19 mouse cellular contexts compared by ENCODE assay signal in genomic region chr11:89818594-89818993, GRCm38 (mm10). TPM values are rescaled to one million over a fixed set of nuclear protein-coding genes. Genes with fewer than 3 reads are reported as not detected.
DNase-seq lines count a peak whose midpoint lies in the region; ATAC-seq and TF ChIP-seq lines count a peak whose summit lies in the region.
"Had no signal": no experiment of that assay in that cellular context is flagged by ENCODE, and none has a peak within 500 bp of the region (broad histone marks: within the 10 kb centered on the region; RNA-seq: fewer than 3 reads in every experiment).

No protein-coding gene starts in this region.

- TF ChIP-seq CTCF in forebrain, postnatal 0 days (IDR thresholded peaks at IDR 0.05; ENCODE audit: low read depth): no peak

- H3K9me3 ChIP-seq in forebrain, postnatal 0 days (ENCODE audit: low read length): no peaks in the 10 kb centered on the region
- H3K9me3 ChIP-seq in forebrain, embryonic 11.5 days (ENCODE audit: control insufficient read depth, low read length): no peaks in the 10 kb centered on the region
- no peaks in the 10 kb centered on the region for H3K9me3 ChIP-seq in lung, embryonic 15.5 days
- H3K9me3 ChIP-seq: heart, embryonic 13.5 days; limb, embryonic 12.5 days; liver, embryonic 15.5 days had no signal

- H3K27me3 ChIP-seq in forebrain, postnatal 0 days (ENCODE audit: insufficient read depth, low read length): no peaks in the 10 kb centered on the region; the same call in 1 of the 2 replicates
- no peaks in the 10 kb centered on the region for H3K27me3 ChIP-seq in forebrain, embryonic 11.5 days (ENCODE audit: control insufficient read depth, insufficient read depth, low read length)
- no peaks in the 10 kb centered on the region for H3K27me3 ChIP-seq in lung, embryonic 15.5 days
- H3K27me3 ChIP-seq: heart, embryonic 13.5 days; limb, embryonic 12.5 days; liver, embryonic 15.5 days had no signal

- H3K36me3 ChIP-seq in forebrain, postnatal 0 days (ENCODE audit: insufficient read depth): no peaks in the 10 kb centered on the region
- no peaks in the 10 kb centered on the region for H3K36me3 ChIP-seq in forebrain, embryonic 11.5 days (ENCODE audit: control insufficient read depth, insufficient read depth, low read length)
- no peaks in the 10 kb centered on the region for H3K36me3 ChIP-seq in lung, embryonic 15.5 days
- H3K36me3 ChIP-seq: heart, embryonic 13.5 days; limb, embryonic 12.5 days; liver, embryonic 15.5 days had no signal

- no peak overlapping the region for H3K27ac ChIP-seq in forebrain, postnatal 0 days (ENCODE audit: low read depth, low read length)
- no peak overlapping the region for H3K27ac ChIP-seq in forebrain, embryonic 11.5 days (ENCODE audit: low read depth, low read length)
- peak overlapping the region; percentile 77 for H3K27ac ChIP-seq in lung, embryonic 15.5 days
- H3K27ac ChIP-seq: heart, embryonic 13.5 days; left cerebral cortex, adult 2 months; limb, embryonic 12.5 days; liver, embryonic 15.5 days had no signal

- no peak overlapping the region for H3K4me2 ChIP-seq in forebrain, postnatal 0 days (ENCODE audit: low read depth)
- no peak overlapping the region for H3K4me2 ChIP-seq in forebrain, embryonic 11.5 days (ENCODE audit: low read depth, low read length, severe bottlenecking)
- H3K4me2 ChIP-seq in lung, embryonic 15.5 days: no peak overlapping the region
- H3K4me2 ChIP-seq: heart, embryonic 13.5 days; limb, embryonic 12.5 days; liver, embryonic 15.5 days had no signal

- WGBS in forebrain, postnatal 0 days: 15% methylated on average over 4 of the region's 4 CpGs
- 15% methylated on average over 4 of the region's 4 CpGs for WGBS in forebrain, embryonic 11.5 days
- WGBS in lung, embryonic 15.5 days: 38% methylated on average over 4 of the region's 4 CpGs

- DNase-seq in forebrain, postnatal 0 days: no peak
- no peak for DNase-seq in forebrain, embryonic 11.5 days (ENCODE audit: low spot score)
- DNase-seq in retina, postnatal 1 day: peak; percentile 37
- DNase-seq in retina, embryonic 14.5 days (ENCODE audit: low spot score): no peak
- DNase-seq in testis, postnatal 10 days (ENCODE audit: low spot score): no peak
- DNase-seq in gastrocnemius, adult 18-20 months (ENCODE audit: low spot score): no peak
- no peak for DNase-seq in frontal cortex, postnatal 25 days (ENCODE audit: low spot score in 2 of 2)
- DNase-seq: cerebellum, postnatal 10 days; kidney, postnatal 10 days; right cerebral cortex, postnatal 14 days had no signal

- H3K4me1 ChIP-seq in forebrain, postnatal 0 days (ENCODE audit: insufficient read depth): no peaks in the 10 kb centered on the region
- no peaks in the 10 kb centered on the region for H3K4me1 ChIP-seq in forebrain, embryonic 11.5 days (replicated peaks; ENCODE audit: control insufficient read depth, insufficient read depth, low read length)
- 0 out of 2 replicates have a peak, but pooled peaks cover 7% of the 10 kb centered on the region for H3K4me1 ChIP-seq in lung, embryonic 15.5 days
- H3K4me1 ChIP-seq: limb, embryonic 12.5 days; liver, embryonic 15.5 days had no signal

- no peak overlapping the region for H3K9ac ChIP-seq in forebrain, postnatal 0 days
- H3K9ac ChIP-seq in forebrain, embryonic 11.5 days (ENCODE audit: low read length): no peak overlapping the region
- H3K9ac ChIP-seq in lung, embryonic 15.5 days: no peak overlapping the region
- H3K9ac ChIP-seq: heart, embryonic 13.5 days; limb, embryonic 12.5 days; liver, embryonic 15.5 days had no signal

- H3K4me3 ChIP-seq in forebrain, postnatal 0 days (ENCODE audit: low read depth, low read length): no peak overlapping the region
- no peak overlapping the region for H3K4me3 ChIP-seq in forebrain, embryonic 11.5 days (ENCODE audit: low read depth, low read length)
- H3K4me3 ChIP-seq in lung, embryonic 15.5 days: no peak overlapping the region
- H3K4me3 ChIP-seq: heart, embryonic 13.5 days; left cerebral cortex, adult 2 months; limb, embryonic 12.5 days; liver, embryonic 15.5 days had no signal

- peak; percentile 47 for ATAC-seq in forebrain, postnatal 0 days
- ATAC-seq in forebrain, embryonic 11.5 days (replicated peaks; ENCODE audit: low FRiP score): no peak
- ATAC-seq in lung, embryonic 15.5 days (ENCODE audit: borderline replicate concordance, extremely low read depth, low FRiP score, low TSS enrichment): peak; percentile 95
- ATAC-seq: intestine, embryonic 16.5 days had no signal

RNA-seq across cellular contexts. Expression of gene Ankfn1, which starts 41.1 kb away (rescaled TPM):
- 10.2 and 22.5 TPM in 2 replicates for total RNA-seq in forebrain, postnatal 0 days (2014; rRNA removed)
- 1.8 and 3.9 TPM in 2 replicates for polyA plus RNA-seq in forebrain, postnatal 0 days (2015; fragmentation: Nextera tagmentation; extraction: Ambion mirVana)
- polyA plus RNA-seq in forebrain, embryonic 11.5 days (2014; fragmentation: Nextera tagmentation; extraction: Ambion mirVana): 3.7 and 4.4 TPM in 2 replicates
- 1.5 and 1.8 TPM in 2 replicates for polyA plus RNA-seq in lung, embryonic 15.5 days (2015; fragmentation: Nextera tagmentation; extraction: Ambion mirVana)
- total RNA-seq in gastrocnemius, adult 18-20 months (2021): under 1 TPM; 0.17 to 0.23 TPM
- total RNA-seq: hematopoietic stem cell, adult 5-6 weeks; megakaryocyte-erythroid progenitor cell, adult 5-6 weeks had no signal
- polyA plus RNA-seq: liver, embryonic 15.5 days; spleen, adult 2 months had no signal
